Mouse (Mus musculus): Measurements from ENCODE around the gene Slc4a11. TPM values are rescaled to one million over a fixed set of nuclear protein-coding genes. Genes with fewer than 3 reads are reported as not detected.
A peak's percentile ranks its signal among the peaks of the same experiment; 100 is the strongest.

The Slc4a11 gene
- polyA plus RNA-seq, 1 experiment, result not detected

DNA sequence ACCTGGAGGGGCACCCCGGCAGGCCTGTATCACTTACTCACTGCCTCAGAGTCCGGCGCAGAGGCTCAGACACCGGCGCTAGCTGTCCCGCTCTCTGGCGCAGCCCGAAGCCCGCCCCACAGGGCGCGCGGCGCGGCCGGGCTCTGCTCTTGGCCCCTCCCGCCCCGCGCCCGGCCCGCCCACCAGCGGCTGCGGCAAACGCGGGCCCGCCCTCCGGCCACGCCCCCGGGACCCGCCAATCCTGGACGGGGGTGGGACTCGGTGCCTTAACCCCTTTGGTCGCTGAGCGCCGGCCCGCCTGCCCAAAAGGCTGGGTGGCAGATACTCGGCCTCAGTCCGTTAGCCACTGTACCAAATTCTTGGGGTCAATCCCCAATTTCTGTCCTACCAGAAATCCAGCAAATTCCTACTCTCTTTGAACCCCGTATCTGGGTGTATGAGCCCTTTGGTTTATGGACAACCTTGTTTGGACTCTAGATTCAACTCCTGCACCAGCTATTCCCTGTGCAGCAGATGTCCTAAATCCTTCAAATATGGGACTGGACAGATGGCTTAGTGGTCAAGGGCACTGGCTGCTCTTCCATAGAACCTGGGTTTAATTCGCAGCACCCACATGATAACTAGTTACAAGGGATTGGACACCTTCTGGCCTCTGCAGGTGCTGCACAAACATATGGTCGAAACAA lies 54.5 kb downstream of the Slc4a11 start, which contains the start of gene Lzts3:
Gene Lzts3 (minus strand): TSS at position 120 of the 686 bp plus-strand sequence.
- 3% methylated on average over 40 of the region's 40 CpGs for WGBS
- TF ChIP-seq POLR2A (IDR thresholded peaks at IDR 0.05; ENCODE audit: insufficient read depth, low read depth, low read length) (peak; percentile 76), CTCF (IDR thresholded peaks at IDR 0.05; ENCODE audit: insufficient read depth, low read depth, low read length) (no peak)
- H3K4me3 ChIP-seq (ENCODE audit: insufficient read depth, low read depth, low read length), result peak within 1 kb of the TSS; percentile 87
- H3K27ac ChIP-seq (ENCODE audit: insufficient read depth, low read depth, low read length), result 0 out of 2 replicates have a peak within 1 kb of the TSS, but pooled peaks have one; percentile 13
- peaks cover 9% of the 10 kb centered on the region for H3K4me1 ChIP-seq (ENCODE audit: control insufficient read depth, insufficient read depth, low read length)

DNA sequence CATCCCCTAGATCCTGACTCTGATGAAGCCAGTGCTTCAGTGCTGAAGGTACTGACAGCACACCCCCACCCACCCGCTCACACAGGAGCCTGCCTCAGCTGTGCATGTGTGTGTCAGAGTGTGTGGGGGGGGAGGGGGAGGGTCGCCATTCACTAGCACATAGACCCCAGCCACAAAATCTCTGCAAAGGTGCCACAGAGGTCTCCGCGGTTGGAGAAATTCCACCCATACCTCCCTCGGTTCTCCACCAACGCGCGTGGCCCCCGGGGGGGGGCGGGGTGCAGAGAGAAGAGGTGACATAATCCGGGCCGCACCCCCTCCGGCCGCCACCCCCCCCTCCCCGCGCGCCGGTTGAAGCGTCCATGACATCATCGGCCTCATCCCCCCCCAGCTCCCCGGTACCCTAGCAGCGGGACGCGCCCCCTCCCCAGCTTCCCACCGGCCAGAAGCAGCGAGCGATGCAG lies 55.1 kb downstream of the Slc4a11 start:
- Histone ChIP-seq H3K27ac (ENCODE audit: insufficient read depth, low read depth, low read length) (0 out of 2 replicates have a peak overlapping the region, but pooled peaks have one; percentile 4), H3K4me1 (ENCODE audit: control insufficient read depth, insufficient read depth, low read length) (peaks cover 10% of the 10 kb centered on the region), H3K4me3 (ENCODE audit: insufficient read depth, low read depth, low read length) (peak overlapping the region; percentile 87)
- 0% methylated on average over 27 of the region's 27 CpGs for WGBS
- TF ChIP-seq CTCF (IDR thresholded peaks at IDR 0.05; ENCODE audit: insufficient read depth, low read depth, low read length), result no peak
- TF ChIP-seq POLR2A (IDR thresholded peaks at IDR 0.05; ENCODE audit: insufficient read depth, low read depth, low read length), result no peak

DNA sequence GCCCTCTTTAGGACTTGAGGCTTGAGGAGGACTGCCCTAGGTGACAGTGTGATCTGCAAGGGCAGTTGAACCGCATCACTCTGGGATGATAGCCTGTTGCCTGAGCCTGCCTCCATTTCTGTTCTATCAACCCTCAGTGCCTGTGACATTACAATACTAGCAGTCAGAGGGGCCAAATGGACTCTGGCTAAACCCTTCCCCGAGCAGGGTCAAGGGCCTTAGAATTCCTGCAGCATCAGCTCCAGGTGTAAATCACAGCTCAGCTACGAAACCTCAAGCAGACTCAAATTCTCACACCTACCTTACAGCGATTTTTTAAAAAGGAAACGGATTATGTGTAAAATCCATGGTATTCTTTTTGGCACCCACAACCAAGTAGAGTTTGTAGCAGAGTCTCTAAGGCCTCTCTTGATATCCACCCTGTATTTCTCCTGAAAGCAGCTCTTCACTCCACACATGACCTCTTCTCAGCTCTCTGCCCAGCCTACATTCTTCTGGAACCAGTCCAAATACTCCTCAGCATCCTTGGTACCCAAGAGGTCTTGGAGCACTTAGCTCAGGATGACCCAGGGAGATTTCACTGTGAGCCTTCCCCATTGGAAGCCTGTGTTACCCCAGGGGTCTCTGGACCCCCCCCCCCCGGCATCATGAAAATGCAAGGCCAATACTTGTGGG lies 55.8 kb downstream of the Slc4a11 start:
- no peak for TF ChIP-seq CTCF (IDR thresholded peaks at IDR 0.05; ENCODE audit: insufficient read depth, low read depth, low read length)
- TF ChIP-seq POLR2A (IDR thresholded peaks at IDR 0.05; ENCODE audit: insufficient read depth, low read depth, low read length), result no peak
- 55% methylated on average over 6 of the region's 6 CpGs for WGBS
- Histone ChIP-seq H3K27ac (ENCODE audit: insufficient read depth, low read depth, low read length) (no peak overlapping the region), H3K4me3 (ENCODE audit: insufficient read depth, low read depth, low read length) (peak overlapping the region; percentile 87), H3K4me1 (ENCODE audit: control insufficient read depth, insufficient read depth, low read length) (peaks cover 10% of the 10 kb centered on the region)

DNA sequence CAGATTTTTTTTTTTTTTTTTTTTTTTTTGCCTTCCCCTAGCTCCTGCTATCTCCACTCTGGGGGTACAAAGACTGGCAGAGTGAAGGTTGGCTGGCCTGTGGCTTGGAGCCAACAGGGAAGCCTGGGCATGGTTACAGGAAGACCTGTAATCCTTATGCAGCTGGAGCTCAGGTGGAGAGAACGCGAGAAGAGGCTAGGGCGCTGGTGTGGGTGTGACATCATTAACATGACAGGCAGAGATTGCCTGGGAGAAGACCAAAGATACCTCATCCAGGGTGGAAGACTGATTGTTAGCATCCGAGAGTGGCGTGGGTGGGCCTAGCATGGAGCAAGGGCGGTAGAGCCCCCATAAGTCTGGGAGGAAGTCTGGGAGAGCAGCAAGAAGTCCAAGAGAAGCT lies 58.0 kb downstream of the Slc4a11 start:
- H3K27ac ChIP-seq (ENCODE audit: insufficient read depth, low read depth, low read length), result no peak overlapping the region
- H3K4me1 ChIP-seq (ENCODE audit: control insufficient read depth, insufficient read depth, low read length), result peaks cover 29% of the 10 kb centered on the region
- no peak overlapping the region for H3K4me3 ChIP-seq (ENCODE audit: insufficient read depth, low read depth, low read length)
- WGBS, result 87% methylated on average over 6 of the region's 6 CpGs
- no peak for TF ChIP-seq CTCF (IDR thresholded peaks at IDR 0.05; ENCODE audit: insufficient read depth, low read depth, low read length)
- TF ChIP-seq POLR2A (IDR thresholded peaks at IDR 0.05; ENCODE audit: insufficient read depth, low read depth, low read length), result no peak

GRCm38 (mm10) chr2:130638101-130638611 lies 59.2 kb downstream of the Slc4a11 start:
- H3K4me1 ChIP-seq (ENCODE audit: control insufficient read depth, insufficient read depth, low read length), result peaks cover 35% of the 10 kb centered on the region
- 56% methylated on average over 16 of the region's 16 CpGs for WGBS
- TF ChIP-seq CTCF (IDR thresholded peaks at IDR 0.05; ENCODE audit: insufficient read depth, low read depth, low read length) (no peak), POLR2A (IDR thresholded peaks at IDR 0.05; ENCODE audit: insufficient read depth, low read depth, low read length) (no peak)
- H3K27ac ChIP-seq (ENCODE audit: insufficient read depth, low read depth, low read length), result no peak overlapping the region
- no peak overlapping the region for H3K4me3 ChIP-seq (ENCODE audit: insufficient read depth, low read depth, low read length)

DNA sequence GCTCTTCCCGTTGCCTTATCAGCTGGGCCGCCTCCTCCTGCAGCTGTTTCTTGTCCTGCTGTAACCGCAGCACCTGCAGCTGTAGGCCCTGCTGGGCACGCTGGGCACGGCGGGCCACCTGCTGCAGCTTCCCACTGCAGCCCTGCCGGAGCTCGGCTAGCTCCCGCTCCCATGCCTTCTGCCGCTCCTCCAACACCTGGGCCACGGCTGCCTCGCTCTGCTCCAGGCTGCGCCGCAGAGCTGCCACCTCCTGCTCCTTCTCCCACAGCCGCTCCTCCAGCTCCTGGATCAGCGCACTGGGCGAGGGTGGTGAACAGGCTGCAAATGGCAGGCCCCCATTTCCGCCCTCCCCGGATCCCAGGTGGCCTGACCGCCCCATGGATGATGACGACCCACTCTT lies 61.5 kb downstream of the Slc4a11 start:
- no peak overlapping the region for H3K4me3 ChIP-seq (ENCODE audit: insufficient read depth, low read depth, low read length)
- TF ChIP-seq POLR2A (IDR thresholded peaks at IDR 0.05; ENCODE audit: insufficient read depth, low read depth, low read length), result no peak
- peaks cover 30% of the 10 kb centered on the region for H3K4me1 ChIP-seq (ENCODE audit: control insufficient read depth, insufficient read depth, low read length)
- WGBS, result 73% methylated on average over 21 of the region's 21 CpGs
- no peak overlapping the region for H3K27ac ChIP-seq (ENCODE audit: insufficient read depth, low read depth, low read length)

DNA sequence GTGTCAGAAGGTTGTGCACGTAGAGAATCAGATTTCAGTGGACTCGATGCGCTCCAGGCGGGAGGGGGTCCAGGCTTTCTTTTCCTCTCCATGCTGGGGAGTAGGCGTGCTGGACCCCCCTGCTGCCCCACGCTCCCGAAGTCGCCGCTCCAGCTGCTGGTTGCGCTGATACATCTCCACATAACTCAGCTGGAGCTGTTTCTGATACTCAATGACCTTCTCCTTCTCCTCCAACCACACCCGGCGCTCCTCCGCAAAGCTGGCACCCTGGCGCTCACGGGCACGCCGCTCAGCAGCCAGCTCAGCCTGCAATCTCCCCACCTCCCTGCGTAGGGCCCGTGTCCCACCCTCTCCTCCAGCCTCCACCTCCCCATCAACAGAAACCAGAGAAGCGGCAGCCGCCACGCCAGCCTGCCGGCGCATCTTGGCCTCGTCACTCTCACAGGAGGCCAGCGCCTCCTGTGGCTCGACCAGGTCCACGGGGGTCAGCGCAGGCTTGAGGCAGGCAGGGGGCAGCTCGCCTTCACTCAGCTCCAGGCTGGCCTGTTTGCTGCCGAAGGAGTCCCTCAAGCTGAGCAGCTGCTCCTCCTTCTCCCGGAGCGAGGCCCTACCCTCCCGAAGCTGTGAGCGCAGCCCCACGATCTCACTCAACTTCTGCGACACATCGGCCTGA lies 62.4 kb downstream of the Slc4a11 start:
- peak overlapping the region; percentile 45 for H3K4me3 ChIP-seq (ENCODE audit: insufficient read depth, low read depth, low read length)
- no peak for TF ChIP-seq POLR2A (IDR thresholded peaks at IDR 0.05; ENCODE audit: insufficient read depth, low read depth, low read length)
- no peak for TF ChIP-seq CTCF (IDR thresholded peaks at IDR 0.05; ENCODE audit: insufficient read depth, low read depth, low read length)
- 31% methylated on average over 38 of the region's 38 CpGs for WGBS
- 0 out of 2 replicates have a peak overlapping the region, but pooled peaks have one; percentile 13 for H3K27ac ChIP-seq (ENCODE audit: insufficient read depth, low read depth, low read length)
- peaks cover 30% of the 10 kb centered on the region for H3K4me1 ChIP-seq (ENCODE audit: control insufficient read depth, insufficient read depth, low read length)

Other genes starting within 250 kb of the Slc4a11 start
- not detected in 2 replicates for gene Ptpra, start 247.2 kb downstream of the Slc4a11 start, polyA plus RNA-seq (2012; ENCODE audit: insufficient read depth, insufficient read length, low replicate concordance, missing spikeins)
- 295 TPM in 1 of 2 replicates, not detected in the other for gene Mrps26, start 133.8 kb downstream of the Slc4a11 start, polyA plus RNA-seq (2012; ENCODE audit: insufficient read depth, insufficient read length, low replicate concordance, missing spikeins)
- not detected in 2 replicates for gene Oxt, start 121.3 kb downstream of the Slc4a11 start, polyA plus RNA-seq (2012; ENCODE audit: insufficient read depth, insufficient read length, low replicate concordance, missing spikeins)
- not detected in 2 replicates for gene Avp, start 115.0 kb downstream of the Slc4a11 start, polyA plus RNA-seq (2012; ENCODE audit: insufficient read depth, insufficient read length, low replicate concordance, missing spikeins)
- gene Fastkd5, start 67.5 kb downstream of the Slc4a11 start, polyA plus RNA-seq (2012; ENCODE audit: insufficient read depth, insufficient read length, low replicate concordance, missing spikeins), result not detected in 2 replicates
- not detected in 2 replicates for gene Ubox5, start 67.5 kb downstream of the Slc4a11 start, polyA plus RNA-seq (2012; ENCODE audit: insufficient read depth, insufficient read length, low replicate concordance, missing spikeins)
- gene Lzts3, start 54.7 kb downstream of the Slc4a11 start, polyA plus RNA-seq (2012; ENCODE audit: insufficient read depth, insufficient read length, low replicate concordance, missing spikeins), result not detected in 2 replicates
- gene Ddrgk1, start 32.9 kb downstream of the Slc4a11 start, polyA plus RNA-seq (2012; ENCODE audit: insufficient read depth, insufficient read length, low replicate concordance, missing spikeins), result not detected in 2 replicates
- gene Itpa, start 29.9 kb downstream of the Slc4a11 start, polyA plus RNA-seq (2012; ENCODE audit: insufficient read depth, insufficient read length, low replicate concordance, missing spikeins), result not detected in 2 replicates
- not detected in 2 replicates for gene 4930402H24Rik, start 208.9 kb upstream of the Slc4a11 start, polyA plus RNA-seq (2012; ENCODE audit: insufficient read depth, insufficient read length, low replicate concordance, missing spikeins)
- 69.6 TPM in 1 of 2 replicates, not detected in the other for gene Atrn, start 209.0 kb upstream of the Slc4a11 start, polyA plus RNA-seq (2012; ENCODE audit: insufficient read depth, insufficient read length, low replicate concordance, missing spikeins)